Mouse (Mus musculus): ENCODE data around the gene Eif2s3y. TPM values are rescaled to one million over a fixed set of nuclear protein-coding genes. Genes with fewer than 3 reads are reported as not detected.

The Eif2s3y gene
- 12.6 and 16.6 TPM in 2 replicates for polyA plus RNA-seq (2012; rRNA removed)

DNA sequence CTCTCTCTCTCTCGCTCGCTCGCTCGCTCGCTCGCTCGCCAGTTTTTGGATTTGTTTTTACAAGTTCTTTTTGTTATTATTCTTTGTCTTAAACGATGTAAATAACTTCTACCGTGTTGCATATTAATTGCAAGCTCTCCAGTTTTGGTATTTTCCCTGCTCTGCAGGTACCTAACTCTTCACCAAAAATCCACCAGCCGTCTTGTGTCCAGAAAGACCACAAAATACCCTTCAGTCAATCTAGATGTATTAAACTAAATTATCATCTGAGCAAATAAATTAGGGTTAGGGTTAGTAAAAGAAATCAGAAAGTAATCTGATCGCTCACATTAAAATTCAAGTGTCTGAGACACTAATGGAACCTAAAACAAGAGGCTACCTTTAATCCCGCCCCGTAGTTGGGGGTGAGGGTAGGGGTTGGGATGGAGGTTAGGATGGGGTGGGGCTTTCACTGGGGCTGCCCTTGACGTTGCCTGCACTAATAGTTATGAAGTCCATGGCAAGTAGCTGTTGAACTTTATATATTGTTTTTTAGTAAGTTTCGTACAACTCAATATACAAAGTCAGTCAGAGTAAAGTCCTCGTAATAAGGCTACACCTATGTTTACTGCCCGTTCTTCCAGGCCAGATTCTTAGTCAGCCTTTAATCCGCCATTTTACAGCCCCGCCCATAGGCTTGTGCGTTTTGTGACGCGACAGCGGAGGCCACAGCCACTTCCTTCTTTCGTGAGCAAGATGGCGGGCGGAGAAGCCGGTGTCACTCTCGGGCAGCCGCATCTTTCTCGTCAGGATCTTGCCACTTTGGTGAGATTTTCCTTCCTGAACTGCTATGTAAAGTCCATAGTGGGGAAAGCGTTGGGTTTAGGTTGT, at the start of gene Eif2s3y:
Eif2s3y (plus strand) TSS at position 662 of the 870 bp plus-strand sequence.
- peak within 1 kb of the TSS; percentile 84 for H3K27ac ChIP-seq (ENCODE audit: control insufficient read depth, insufficient read depth, low read depth, low read length)
- no peak for TF ChIP-seq CTCF (IDR thresholded peaks at IDR 0.05; ENCODE audit: control insufficient read depth, insufficient read depth, insufficient replicate concordance, low read depth, low read length)
- TF ChIP-seq POLR2A (IDR thresholded peaks at IDR 0.05; ENCODE audit: control insufficient read depth, low read depth, low read length): peak; percentile 65
- H3K4me3 ChIP-seq (ENCODE audit: control insufficient read depth, low read depth, low read length): peak within 1 kb of the TSS; percentile 89
- H3K36me3 ChIP-seq (ENCODE audit: control insufficient read depth, insufficient read depth, low read length): no peaks in the 10 kb centered on the region
- no peaks in the 10 kb centered on the region for H3K4me1 ChIP-seq (ENCODE audit: control insufficient read depth, insufficient read depth, low read length)
- H3K27me3 ChIP-seq (ENCODE audit: control insufficient read depth, insufficient read depth, low read length): no peaks in the 10 kb centered on the region

Other genes starting within 250 kb of the Eif2s3y start
- 1.00 and 1.4 TPM in 2 replicates for gene Zfy1, start 213.1 kb upstream of the Eif2s3y start, polyA plus RNA-seq (2012; rRNA removed)
- gene Uba1y, start 191.9 kb upstream of the Eif2s3y start, polyA plus RNA-seq (2012; rRNA removed): 10.2 and 11.1 TPM in 2 replicates
- gene Kdm5d, start 112.8 kb upstream of the Eif2s3y start, polyA plus RNA-seq (2012; rRNA removed): 1.1 and 1.8 TPM in 2 replicates
- gene Uty, start 235.2 kb downstream of the Eif2s3y start, polyA plus RNA-seq (2012; rRNA removed): 1.3 and 1.7 TPM in 2 replicates

Measured in testis, adult 2 months (tissue).